Mouse (Mus musculus): ENCODE data around the gene Ap3b1. TPM values are rescaled to one million over a fixed set of nuclear protein-coding genes. Genes with fewer than 3 reads are reported as not detected.

The Ap3b1 gene
- polyA plus RNA-seq, 1 experiment from 2014 or later: 39.0 TPM

DNA sequence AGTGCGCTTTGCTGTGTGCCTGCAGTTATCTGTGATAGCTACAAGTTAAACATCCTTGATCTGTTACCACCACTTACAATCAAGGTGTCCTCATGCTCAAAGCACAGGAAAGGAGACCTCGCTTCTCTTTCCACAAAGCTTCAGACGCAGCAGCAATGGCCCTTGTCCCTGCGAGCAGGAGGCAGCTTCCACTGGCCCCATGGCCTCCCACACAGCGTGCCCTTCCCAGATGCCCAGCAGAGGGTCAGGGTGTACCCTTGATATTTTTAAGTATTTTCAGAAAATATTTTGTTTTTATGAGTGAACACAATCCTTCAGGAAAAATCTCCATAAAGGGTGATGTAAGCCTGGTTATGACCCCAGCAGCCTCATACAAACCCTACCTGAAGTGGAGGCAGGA, 170.4 kb downstream of the Ap3b1 start:
- H3K9ac ChIP-seq (ENCODE audit: low read length): no peak overlapping the region
- H3K27ac ChIP-seq (ENCODE audit: low read depth, low read length): no peak overlapping the region
- H3K4me1 ChIP-seq (ENCODE audit: control insufficient read depth, insufficient read depth, low read length): no peaks in the 10 kb centered on the region
- no peaks in the 10 kb centered on the region for H3K27me3 ChIP-seq (ENCODE audit: control insufficient read depth, insufficient read depth, low read length)
- no peaks in the 10 kb centered on the region for H3K36me3 ChIP-seq (ENCODE audit: control insufficient read depth, insufficient read depth, low read length)
- ATAC-seq (ENCODE audit: low FRiP score) (no peak), DNase-seq (ENCODE audit: low spot score, missing footprints) (peak; percentile 44)
- H3K9me3 ChIP-seq (ENCODE audit: control insufficient read depth, low read length): no peaks in the 10 kb centered on the region
- H3K4me2 ChIP-seq: no peak overlapping the region
- no peak overlapping the region for H3K4me3 ChIP-seq (ENCODE audit: low read depth, low read length)
- WGBS: 95% methylated on average over 5 of the region's 5 CpGs

DNA sequence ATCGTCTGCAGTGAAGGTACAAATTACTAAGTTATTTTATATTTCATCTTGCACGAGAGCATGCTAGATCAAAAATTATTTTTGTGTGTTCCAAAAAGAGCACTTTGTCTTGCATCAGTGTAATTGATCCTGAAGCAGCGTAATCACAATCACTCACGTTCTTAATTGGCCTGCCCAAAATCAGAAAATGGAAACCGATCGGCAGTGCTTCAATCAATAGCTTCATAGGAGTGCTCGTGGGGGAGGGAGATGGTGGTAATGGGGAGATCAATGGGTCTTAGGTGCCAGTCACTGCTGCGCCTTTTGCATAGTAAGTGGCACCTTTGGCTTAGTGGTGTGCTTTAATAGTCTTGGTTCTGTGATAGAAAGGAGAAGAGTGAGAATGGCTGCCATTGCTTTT, 174.8 kb downstream of the Ap3b1 start:
- Histone ChIP-seq H3K27me3 (ENCODE audit: control insufficient read depth, insufficient read depth, low read length) (no peaks in the 10 kb centered on the region), H3K4me2 (no peak overlapping the region), H3K9me3 (ENCODE audit: control insufficient read depth, low read length) (no peaks in the 10 kb centered on the region), H3K36me3 (ENCODE audit: control insufficient read depth, insufficient read depth, low read length) (no peaks in the 10 kb centered on the region), H3K4me1 (ENCODE audit: control insufficient read depth, insufficient read depth, low read length) (no peaks in the 10 kb centered on the region), H3K9ac (ENCODE audit: low read length) (no peak overlapping the region), H3K27ac (ENCODE audit: low read depth, low read length) (no peak overlapping the region), H3K4me3 (ENCODE audit: low read depth, low read length) (no peak overlapping the region)
- no peak for ATAC-seq (ENCODE audit: low FRiP score)
- WGBS: 95% methylated on average over 8 of the region's 8 CpGs
- peak; percentile 54 for DNase-seq (ENCODE audit: low spot score, missing footprints)

DNA sequence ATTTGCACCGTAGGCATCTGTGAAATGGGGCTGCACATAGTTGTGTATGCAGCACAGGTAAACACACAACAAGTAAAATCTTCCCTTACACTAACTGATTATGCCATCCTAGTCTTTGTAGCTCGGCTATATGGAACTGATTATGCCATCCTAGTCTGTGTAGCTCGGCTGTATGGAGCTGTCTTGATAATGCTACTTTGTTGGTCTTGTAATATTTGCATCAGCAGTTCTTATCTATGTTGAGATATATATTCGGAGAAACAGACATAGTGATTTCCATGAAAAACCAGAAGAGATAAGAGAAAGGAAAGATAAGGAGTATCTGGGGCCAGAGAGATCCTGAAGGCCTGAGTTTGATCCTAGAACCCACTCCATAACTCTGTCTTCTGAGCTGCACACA, 178.6 kb downstream of the Ap3b1 start:
- H3K9ac ChIP-seq (ENCODE audit: low read length): no peak overlapping the region
- ATAC-seq (ENCODE audit: low FRiP score) (no peak), DNase-seq (ENCODE audit: low spot score, missing footprints) (no peak)
- no peak overlapping the region for H3K4me3 ChIP-seq (ENCODE audit: low read depth, low read length)
- H3K9me3 ChIP-seq (ENCODE audit: control insufficient read depth, low read length): no peaks in the 10 kb centered on the region
- no peak overlapping the region for H3K27ac ChIP-seq (ENCODE audit: low read depth, low read length)
- H3K4me1 ChIP-seq (ENCODE audit: control insufficient read depth, insufficient read depth, low read length): no peaks in the 10 kb centered on the region
- H3K4me2 ChIP-seq: no peak overlapping the region
- WGBS: 90% methylated on average over 4 of the region's 4 CpGs
- no peaks in the 10 kb centered on the region for H3K36me3 ChIP-seq (ENCODE audit: control insufficient read depth, insufficient read depth, low read length)
- no peaks in the 10 kb centered on the region for H3K27me3 ChIP-seq (ENCODE audit: control insufficient read depth, insufficient read depth, low read length)

GRCm38 (mm10) chr13:94539851-94540646, 181.3 kb downstream of the Ap3b1 start:
- Histone ChIP-seq H3K4me2 (no peak overlapping the region), H3K9me3 (ENCODE audit: control insufficient read depth, low read length) (no peaks in the 10 kb centered on the region), H3K36me3 (ENCODE audit: control insufficient read depth, insufficient read depth, low read length) (no peaks in the 10 kb centered on the region), H3K27me3 (ENCODE audit: control insufficient read depth, insufficient read depth, low read length) (no peaks in the 10 kb centered on the region), H3K9ac (ENCODE audit: low read length) (no peak overlapping the region), H3K27ac (ENCODE audit: low read depth, low read length) (no peak overlapping the region), H3K4me3 (ENCODE audit: low read depth, low read length) (no peak overlapping the region), H3K4me1 (ENCODE audit: control insufficient read depth, insufficient read depth, low read length) (no peaks in the 10 kb centered on the region)
- ATAC-seq (ENCODE audit: low FRiP score) (no peak), DNase-seq (ENCODE audit: low spot score, missing footprints) (peak; percentile 21)
- whole genome bisulfite sequencing: 92% methylated on average over 10 of the region's 10 CpGs

- Histone ChIP-seq H3K9me3 (ENCODE audit: control insufficient read depth, low read length) (no peaks in the 10 kb centered on the region), H3K27me3 (ENCODE audit: control insufficient read depth, insufficient read depth, low read length) (no peaks in the 10 kb centered on the region), H3K9ac (ENCODE audit: low read length) (no peak overlapping the region), H3K4me1 (ENCODE audit: control insufficient read depth, insufficient read depth, low read length) (no peaks in the 10 kb centered on the region), H3K36me3 (ENCODE audit: control insufficient read depth, insufficient read depth, low read length) (no peaks in the 10 kb centered on the region), H3K4me2 (no peak overlapping the region), H3K27ac (ENCODE audit: low read depth, low read length) (no peak overlapping the region), H3K4me3 (ENCODE audit: low read depth, low read length) (no peak overlapping the region)
- ATAC-seq (ENCODE audit: low FRiP score): no peak
- DNase-seq (ENCODE audit: low spot score, missing footprints): peak; percentile 51
- WGBS: 95% methylated on average over 7 of the region's 7 CpGs
Measured at GRCm38 (mm10) chr13:94542061-94542460, 183.3 kb downstream of the Ap3b1 start.

GRCm38 (mm10) chr13:94544211-94544610, 185.5 kb downstream of the Ap3b1 start:
- Histone ChIP-seq H3K9me3 (ENCODE audit: control insufficient read depth, low read length) (no peaks in the 10 kb centered on the region), H3K27ac (ENCODE audit: low read depth, low read length) (no peak overlapping the region), H3K4me1 (ENCODE audit: control insufficient read depth, insufficient read depth, low read length) (no peaks in the 10 kb centered on the region), H3K4me3 (ENCODE audit: low read depth, low read length) (no peak overlapping the region), H3K4me2 (no peak overlapping the region), H3K27me3 (ENCODE audit: control insufficient read depth, insufficient read depth, low read length) (no peaks in the 10 kb centered on the region), H3K9ac (ENCODE audit: low read length) (no peak overlapping the region), H3K36me3 (ENCODE audit: control insufficient read depth, insufficient read depth, low read length) (no peaks in the 10 kb centered on the region)
- no peak for ATAC-seq (ENCODE audit: low FRiP score)
- WGBS: 86% methylated on average over 12 of the region's 12 CpGs
- no peak for DNase-seq (ENCODE audit: low spot score, missing footprints)

DNA sequence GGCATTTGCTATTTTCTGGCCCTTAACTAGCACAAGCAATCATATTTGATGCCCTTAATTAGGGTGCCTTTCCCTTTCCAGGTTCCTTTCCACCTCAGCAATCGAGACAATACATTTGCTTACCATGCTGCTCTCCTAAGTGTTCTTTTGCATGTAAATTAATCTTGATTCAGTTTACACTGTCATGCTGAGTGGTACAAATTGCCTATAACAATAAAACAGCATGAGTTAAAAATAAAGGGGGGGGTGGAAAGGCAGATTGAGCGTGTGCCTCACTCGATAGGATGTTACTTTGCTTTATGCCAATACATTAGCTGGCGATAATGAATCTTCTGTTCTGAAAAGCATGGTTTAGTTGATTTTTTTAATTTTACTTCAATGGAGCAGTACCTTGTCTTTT, 187.0 kb downstream of the Ap3b1 start:
- DNase-seq (ENCODE audit: low spot score, missing footprints) (no peak), ATAC-seq (ENCODE audit: low FRiP score) (no peak)
- no peaks in the 10 kb centered on the region for H3K27me3 ChIP-seq (ENCODE audit: control insufficient read depth, insufficient read depth, low read length)
- H3K4me2 ChIP-seq: no peak overlapping the region
- H3K36me3 ChIP-seq (ENCODE audit: control insufficient read depth, insufficient read depth, low read length): no peaks in the 10 kb centered on the region
- H3K9ac ChIP-seq (ENCODE audit: low read length): no peak overlapping the region
- no peaks in the 10 kb centered on the region for H3K9me3 ChIP-seq (ENCODE audit: control insufficient read depth, low read length)
- H3K4me3 ChIP-seq (ENCODE audit: low read depth, low read length): no peak overlapping the region
- H3K27ac ChIP-seq (ENCODE audit: low read depth, low read length): no peak overlapping the region
- 29% methylated on average over 4 of the region's 4 CpGs for whole genome bisulfite sequencing
- no peaks in the 10 kb centered on the region for H3K4me1 ChIP-seq (ENCODE audit: control insufficient read depth, insufficient read depth, low read length)

DNA sequence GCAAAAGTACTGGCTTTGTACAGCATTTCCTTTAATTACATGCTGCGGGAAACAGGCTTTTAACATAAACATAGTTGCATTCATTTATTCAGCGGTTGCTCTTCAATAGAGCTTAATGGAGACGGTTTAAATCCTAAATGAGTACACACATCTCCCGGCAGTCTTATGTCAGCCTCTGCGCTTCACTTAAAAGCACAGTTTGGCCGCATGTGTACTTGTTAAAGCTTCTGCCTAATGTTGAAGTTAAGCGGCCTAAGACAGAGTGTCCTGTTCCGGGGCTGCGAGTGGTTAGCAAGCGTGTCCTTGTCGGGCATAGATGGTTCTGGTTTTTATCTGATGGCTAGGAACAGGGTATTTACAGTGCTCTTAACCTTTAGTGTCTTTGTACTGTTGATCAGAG, 187.5 kb downstream of the Ap3b1 start:
- DNase-seq (ENCODE audit: low spot score, missing footprints): peak; percentile 78
- Histone ChIP-seq H3K27me3 (ENCODE audit: control insufficient read depth, insufficient read depth, low read length) (no peaks in the 10 kb centered on the region), H3K4me2 (no peak overlapping the region), H3K9ac (ENCODE audit: low read length) (no peak overlapping the region), H3K27ac (ENCODE audit: low read depth, low read length) (no peak overlapping the region), H3K36me3 (ENCODE audit: control insufficient read depth, insufficient read depth, low read length) (no peaks in the 10 kb centered on the region), H3K9me3 (ENCODE audit: control insufficient read depth, low read length) (no peaks in the 10 kb centered on the region), H3K4me1 (ENCODE audit: control insufficient read depth, insufficient read depth, low read length) (no peaks in the 10 kb centered on the region), H3K4me3 (ENCODE audit: low read depth, low read length) (no peak overlapping the region)
- no peak for ATAC-seq (ENCODE audit: low FRiP score)
- WGBS: 46% methylated on average over 11 of the region's 11 CpGs

- Histone ChIP-seq H3K27ac (ENCODE audit: low read depth, low read length) (no peak overlapping the region), H3K9ac (ENCODE audit: low read length) (no peak overlapping the region), H3K4me2 (no peak overlapping the region), H3K4me1 (ENCODE audit: control insufficient read depth, insufficient read depth, low read length) (no peaks in the 10 kb centered on the region), H3K9me3 (ENCODE audit: control insufficient read depth, low read length) (no peaks in the 10 kb centered on the region), H3K27me3 (ENCODE audit: control insufficient read depth, insufficient read depth, low read length) (no peaks in the 10 kb centered on the region), H3K36me3 (ENCODE audit: control insufficient read depth, insufficient read depth, low read length) (no peaks in the 10 kb centered on the region), H3K4me3 (ENCODE audit: low read depth, low read length) (no peak overlapping the region)
- DNase-seq (ENCODE audit: low spot score, missing footprints) (no peak), ATAC-seq (ENCODE audit: low FRiP score) (no peak)
- WGBS: 74% methylated on average over 3 of the region's 3 CpGs
Measured at GRCm38 (mm10) chr13:94549580-94549979, 190.8 kb downstream of the Ap3b1 start.
